In the genomic region with DNA sequence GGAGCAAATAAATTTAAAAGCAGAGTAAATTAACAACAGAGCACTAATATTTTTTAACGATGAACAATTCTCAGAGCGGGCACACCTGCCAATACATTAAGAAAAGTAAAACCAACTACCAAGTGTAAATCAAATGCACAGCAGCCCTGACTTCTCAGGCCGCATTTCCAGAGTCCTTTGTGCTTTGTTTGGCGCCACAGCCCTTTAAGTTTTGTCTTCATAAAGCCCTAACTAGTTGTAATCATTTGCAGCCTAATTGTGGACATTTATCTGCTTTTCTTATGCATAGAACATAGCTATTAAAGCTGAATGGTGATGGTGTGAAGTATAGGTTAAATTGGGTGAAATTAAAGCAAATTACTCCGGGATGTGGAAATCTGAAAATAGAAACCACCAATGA, we compare ENCODE assay signal across 27 mouse cellular contexts.
"Had no signal": no experiment of that assay in that cellular context is flagged by ENCODE, and none has a peak within 500 bp of the region (broad histone marks: within the 10 kb centered on the region; RNA-seq: fewer than 3 reads in every experiment).

No protein-coding gene starts in this region.

- H3K9me3 ChIP-seq: heart, embryonic 10.5 days; heart, embryonic 12.5 days; hindbrain, embryonic 13.5 days; hindbrain, embryonic 15.5 days; kidney, embryonic 15.5 days; limb, embryonic 13.5 days; limb, embryonic 15.5 days; liver, embryonic 12.5 days had no signal

- H3K4me2 ChIP-seq: heart, embryonic 12.5 days; hindbrain, embryonic 13.5 days; hindbrain, embryonic 15.5 days; kidney, embryonic 15.5 days; limb, embryonic 13.5 days; limb, embryonic 15.5 days; liver, embryonic 12.5 days had no signal

- H3K27ac ChIP-seq: gastrocnemius, adult 2 months; heart, adult 2 months; heart, embryonic 10.5 days; hindbrain, embryonic 13.5 days; hindbrain, embryonic 15.5 days; kidney, embryonic 15.5 days; kidney, postnatal 0 days; layer of hippocampus, adult 2 months; limb, embryonic 13.5 days; limb, embryonic 15.5 days; liver, embryonic 12.5 days; liver, embryonic 14.5 days had no signal

- H3K27me3 ChIP-seq: heart, embryonic 12.5 days; hindbrain, embryonic 13.5 days; hindbrain, embryonic 15.5 days; kidney, embryonic 15.5 days; limb, embryonic 13.5 days; limb, embryonic 15.5 days; liver, embryonic 12.5 days had no signal

- ATAC-seq: inflammation-experienced regulatory T-cells, adult 6 months; intestine, embryonic 16.5 days; liver, embryonic 12.5 days had no signal

- H3K9ac ChIP-seq: heart, embryonic 12.5 days; hindbrain, embryonic 13.5 days; hindbrain, embryonic 15.5 days; kidney, embryonic 15.5 days; limb, embryonic 13.5 days; limb, embryonic 15.5 days; liver, embryonic 12.5 days; liver, embryonic 14.5 days had no signal

- H3K36me3 ChIP-seq: heart, embryonic 10.5 days; heart, embryonic 12.5 days; hindbrain, embryonic 13.5 days; hindbrain, embryonic 15.5 days; kidney, embryonic 15.5 days; limb, embryonic 13.5 days; limb, embryonic 15.5 days; liver, embryonic 12.5 days had no signal

- DNase-seq: gastrocnemius, adult 2 months; gastrocnemius, postnatal 10 days; gastrocnemius, postnatal 25 days; heart, adult 2 months; heart, postnatal 10 days; heart, postnatal 4 days; kidney, adult 11 months; kidney, adult 2 months; kidney, adult 9 months; kidney, postnatal 14 days; kidney, postnatal 36 days; layer of hippocampus, adult 9-11 months; layer of hippocampus, postnatal 36 days; left cerebral cortex, postnatal 4 days had no signal

- H3K4me3 ChIP-seq: gastrocnemius, adult 2 months; heart, adult 2 months; heart, embryonic 10.5 days; heart, embryonic 12.5 days; hindbrain, embryonic 13.5 days; hindbrain, embryonic 15.5 days; kidney, embryonic 15.5 days; layer of hippocampus, adult 2 months; limb, embryonic 13.5 days; limb, embryonic 15.5 days; liver, embryonic 12.5 days had no signal

- H3K4me1 ChIP-seq: heart, embryonic 12.5 days; kidney, embryonic 15.5 days; liver, embryonic 12.5 days had no signal
